Mouse (Mus musculus): ENCODE data around the gene Kansl2. TPM values are rescaled to one million over a fixed set of nuclear protein-coding genes. Genes with fewer than 3 reads are reported as not detected.

The Kansl2 gene
- polyA plus RNA-seq, 1 experiment from 2014 or later: 102 TPM

- H3K4me2 ChIP-seq: no peak overlapping the region
- no peak overlapping the region for H3K9ac ChIP-seq (replicated peaks)
- H3K27ac ChIP-seq (replicated peaks): no peak overlapping the region
- H3K36me3 ChIP-seq: no peaks in the 10 kb centered on the region
- H3K27me3 ChIP-seq (replicated peaks): no peaks in the 10 kb centered on the region
- H3K9me3 ChIP-seq (replicated peaks): no peaks in the 10 kb centered on the region
- no peak overlapping the region for H3K4me3 ChIP-seq (replicated peaks)
- H3K4me1 ChIP-seq: peaks cover 7% of the 10 kb centered on the region
- ATAC-seq (ENCODE audit: low FRiP score): no peak
- 73% methylated on average over 8 of the region's 8 CpGs for WGBS
Measured at GRCm38 (mm10) chr15:98512232-98512631, 21.8 kb downstream of the Kansl2 start.

DNA sequence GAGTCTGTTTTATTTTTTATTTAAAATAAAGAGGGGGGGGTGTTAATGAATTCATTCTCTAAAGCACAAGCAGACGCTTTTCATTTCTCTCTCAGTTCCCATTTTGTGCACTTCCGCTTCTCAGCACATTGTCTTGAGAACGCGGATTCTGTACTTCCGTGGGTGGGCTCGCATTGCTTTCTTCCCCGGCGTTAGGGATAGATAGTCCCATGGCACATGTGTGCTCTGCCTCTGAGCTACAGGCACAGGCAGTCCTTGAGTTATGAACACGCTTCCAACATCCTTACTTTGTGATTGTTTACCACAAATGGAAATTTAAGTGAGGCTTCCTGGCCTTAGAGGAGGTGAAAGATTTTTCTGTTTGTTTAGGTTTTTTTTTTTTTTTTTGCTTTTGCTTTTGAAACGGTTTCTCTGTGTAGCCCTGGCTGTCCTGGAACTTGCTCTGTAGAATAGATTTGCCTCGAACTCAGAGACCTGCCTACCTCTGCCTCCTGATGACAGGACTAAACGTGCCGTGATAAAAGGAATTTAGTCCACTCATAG lies 22.6 kb downstream of the Kansl2 start:
- H3K4me3 ChIP-seq (replicated peaks): no peak overlapping the region
- no peak overlapping the region for H3K9ac ChIP-seq (replicated peaks)
- no peaks in the 10 kb centered on the region for H3K27me3 ChIP-seq (replicated peaks)
- WGBS: 50% methylated on average over 13 of the region's 13 CpGs
- no peak overlapping the region for H3K27ac ChIP-seq (replicated peaks)
- H3K4me2 ChIP-seq: peak overlapping the region; percentile 55; the same call in 1 of the 2 replicates
- no peak for ATAC-seq (ENCODE audit: low FRiP score)
- no peaks in the 10 kb centered on the region for H3K9me3 ChIP-seq (replicated peaks)
- peaks cover 7% of the 10 kb centered on the region for H3K4me1 ChIP-seq
- H3K36me3 ChIP-seq: no peaks in the 10 kb centered on the region

DNA sequence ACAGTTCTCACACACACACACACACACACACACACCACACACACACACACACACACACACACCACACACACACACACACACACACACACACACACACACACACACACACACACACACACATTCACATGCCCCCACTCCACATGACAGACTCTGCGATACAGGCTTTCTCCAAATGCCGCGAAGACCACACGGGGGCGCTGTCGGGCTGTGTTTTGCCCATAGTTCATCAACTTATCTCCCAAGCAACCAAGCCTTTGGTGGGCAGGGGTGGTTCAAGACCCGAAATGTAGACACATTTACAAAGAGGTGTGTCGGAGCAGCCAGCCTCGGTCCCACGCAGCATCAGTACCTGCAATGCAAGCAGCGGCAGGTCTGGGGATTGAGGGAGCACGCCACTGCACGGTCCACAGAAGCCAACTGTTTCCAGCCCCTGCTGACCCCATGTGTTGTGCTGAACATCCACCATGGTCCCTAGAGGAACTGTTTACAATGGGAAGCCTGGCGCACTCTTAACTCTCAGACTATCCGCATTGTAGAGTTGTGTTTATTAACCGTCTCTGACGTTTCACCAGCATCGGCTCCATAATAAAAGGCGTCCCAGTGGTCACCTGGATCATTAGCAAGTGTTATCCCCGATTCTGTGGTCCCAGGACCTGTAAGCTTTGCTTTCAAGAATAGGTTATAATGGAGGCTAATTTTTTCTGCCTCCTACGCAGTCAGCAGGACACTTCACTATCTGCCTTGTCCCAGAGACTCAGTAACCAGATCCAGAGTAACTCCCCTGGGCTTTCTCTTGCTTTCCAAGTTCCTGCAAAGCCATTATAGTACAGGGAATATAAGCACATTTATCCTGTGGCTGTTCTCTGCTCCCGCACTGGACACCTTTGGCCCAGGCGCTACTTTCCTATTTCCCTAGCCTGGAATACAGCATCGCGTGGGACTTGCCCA lies 23.4 kb downstream of the Kansl2 start:
- no peak for ATAC-seq (ENCODE audit: low FRiP score)
- no peaks in the 10 kb centered on the region for H3K27me3 ChIP-seq (replicated peaks)
- no peaks in the 10 kb centered on the region for H3K9me3 ChIP-seq (replicated peaks)
- 29% methylated on average over 25 of the region's 25 CpGs for WGBS
- H3K4me1 ChIP-seq: peaks cover 7% of the 10 kb centered on the region
- H3K4me3 ChIP-seq (replicated peaks): peak overlapping the region; percentile 21
- H3K36me3 ChIP-seq: no peaks in the 10 kb centered on the region
- H3K4me2 ChIP-seq: peak overlapping the region; percentile 55
- no peak overlapping the region for H3K9ac ChIP-seq (replicated peaks)
- H3K27ac ChIP-seq (replicated peaks): no peak overlapping the region

- Histone ChIP-seq H3K9ac (replicated peaks) (no peak overlapping the region), H3K4me1 (peaks cover 9% of the 10 kb centered on the region), H3K27me3 (replicated peaks) (no peaks in the 10 kb centered on the region), H3K27ac (replicated peaks) (no peak overlapping the region), H3K4me2 (no peak overlapping the region), H3K36me3 (no peaks in the 10 kb centered on the region), H3K4me3 (replicated peaks) (no peak overlapping the region), H3K9me3 (replicated peaks) (no peaks in the 10 kb centered on the region)
- 58% methylated on average over 2 of the region's 2 CpGs for WGBS
- ATAC-seq (ENCODE audit: low FRiP score): no peak
Measured at GRCm38 (mm10) chr15:98509387-98509786, 24.7 kb downstream of the Kansl2 start.

DNA sequence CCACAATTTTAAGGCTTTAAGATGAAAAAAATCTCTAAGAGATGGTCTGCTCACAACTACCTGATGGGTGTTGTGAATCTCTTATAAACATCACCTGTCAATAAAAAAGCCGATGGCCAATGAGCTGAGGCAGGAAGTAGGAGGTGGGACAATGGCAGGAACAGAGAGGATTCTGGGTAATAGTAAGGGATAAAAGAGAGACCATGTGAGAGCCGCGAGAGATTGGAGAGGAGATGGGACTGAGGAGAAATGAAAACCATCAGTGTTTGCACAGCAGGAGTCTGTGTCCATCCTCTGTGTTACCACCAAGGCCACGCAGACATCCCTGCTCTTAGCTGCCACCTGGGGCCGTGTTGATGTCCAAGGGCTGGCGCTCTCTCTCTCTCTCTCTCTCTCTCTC lies 26.7 kb downstream of the Kansl2 start:
- no peaks in the 10 kb centered on the region for H3K36me3 ChIP-seq
- no peaks in the 10 kb centered on the region for H3K27me3 ChIP-seq (replicated peaks)
- no peak overlapping the region for H3K9ac ChIP-seq (replicated peaks)
- H3K4me2 ChIP-seq: no peak overlapping the region
- WGBS: 90% methylated on average over 6 of the region's 6 CpGs
- no peak overlapping the region for H3K27ac ChIP-seq (replicated peaks)
- no peak overlapping the region for H3K4me3 ChIP-seq (replicated peaks)
- H3K4me1 ChIP-seq: peaks cover 9% of the 10 kb centered on the region
- ATAC-seq (ENCODE audit: low FRiP score): no peak
- no peaks in the 10 kb centered on the region for H3K9me3 ChIP-seq (replicated peaks)

DNA sequence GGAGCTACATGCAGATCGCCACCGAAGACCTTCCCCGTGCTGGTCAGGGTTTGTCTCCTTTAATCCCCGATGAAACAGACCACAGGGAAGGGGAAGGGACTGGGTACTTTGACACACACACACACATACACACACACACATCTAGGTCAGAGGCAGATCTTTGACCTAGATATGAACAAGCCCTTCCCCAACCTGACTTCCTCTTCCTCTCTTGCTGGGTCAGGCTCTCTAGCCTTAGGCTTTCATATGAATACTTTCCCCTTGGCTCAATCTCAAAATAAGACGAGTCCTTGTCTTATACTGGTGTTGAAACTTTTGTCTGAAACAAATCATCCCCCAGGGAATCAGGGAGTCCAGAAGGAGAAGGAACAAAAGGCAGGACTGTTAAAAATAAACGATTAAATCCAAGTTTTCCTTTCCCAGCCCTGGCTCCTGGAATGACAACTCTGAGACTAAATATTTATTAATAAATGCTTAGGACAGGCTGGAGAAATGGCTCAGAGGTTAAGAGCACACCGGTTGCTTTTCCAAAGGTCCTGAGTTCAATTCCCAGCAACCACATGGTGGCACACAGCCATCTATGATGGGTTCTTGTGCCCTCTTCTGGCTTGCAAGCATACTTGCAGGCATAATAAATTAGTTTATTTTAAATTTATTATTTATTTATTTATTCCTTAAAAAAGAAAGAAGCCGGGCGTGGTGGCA lies 27.7 kb downstream of the Kansl2 start:
- Histone ChIP-seq H3K9me3 (replicated peaks) (no peaks in the 10 kb centered on the region), H3K27me3 (replicated peaks) (no peaks in the 10 kb centered on the region), H3K4me1 (peaks cover 9% of the 10 kb centered on the region), H3K9ac (replicated peaks) (no peak overlapping the region), H3K4me3 (replicated peaks) (no peak overlapping the region), H3K4me2 (no peak overlapping the region), H3K27ac (replicated peaks) (no peak overlapping the region), H3K36me3 (no peaks in the 10 kb centered on the region)
- 88% methylated on average over 9 of the region's 9 CpGs for WGBS
- no peak for ATAC-seq (ENCODE audit: low FRiP score)

GRCm38 (mm10) chr15:98504514-98504913 lies 29.6 kb downstream of the Kansl2 start:
- Histone ChIP-seq H3K27me3 (replicated peaks) (no peaks in the 10 kb centered on the region), H3K4me1 (peaks cover 2% of the 10 kb centered on the region), H3K36me3 (no peaks in the 10 kb centered on the region), H3K9me3 (replicated peaks) (no peaks in the 10 kb centered on the region), H3K4me2 (no peak overlapping the region; the same call in 1 of the 2 replicates), H3K4me3 (replicated peaks) (no peak overlapping the region), H3K27ac (replicated peaks) (no peak overlapping the region), H3K9ac (replicated peaks) (no peak overlapping the region)
- ATAC-seq (ENCODE audit: low FRiP score): no peak
- 10% methylated on average over 18 of the region's 18 CpGs for WGBS

DNA sequence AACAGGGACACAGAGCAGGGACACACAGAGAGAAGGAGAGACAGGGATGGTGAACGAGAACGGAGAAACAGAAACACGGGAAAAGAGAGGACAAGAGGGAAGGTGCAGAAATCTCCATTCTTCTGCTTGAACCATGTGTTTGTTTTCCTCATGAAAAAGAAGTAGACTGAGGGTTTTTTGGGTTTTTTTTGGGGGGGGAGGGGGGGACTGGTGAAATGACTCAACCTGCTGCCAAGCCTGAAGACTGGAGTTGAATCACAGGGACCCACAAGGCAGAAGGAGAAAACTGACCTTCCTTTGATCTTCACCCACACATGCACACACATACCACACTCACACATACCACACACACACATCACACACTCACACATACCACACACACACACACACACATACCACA lies 30.7 kb downstream of the Kansl2 start:
- no peak for ATAC-seq (ENCODE audit: low FRiP score)
- peaks cover 2% of the 10 kb centered on the region for H3K4me1 ChIP-seq
- no peaks in the 10 kb centered on the region for H3K27me3 ChIP-seq (replicated peaks)
- H3K36me3 ChIP-seq: no peaks in the 10 kb centered on the region
- H3K9me3 ChIP-seq (replicated peaks): no peaks in the 10 kb centered on the region
- no peak overlapping the region for H3K9ac ChIP-seq (replicated peaks)
- no peak overlapping the region for H3K4me3 ChIP-seq (replicated peaks)
- H3K27ac ChIP-seq (replicated peaks): no peak overlapping the region
- WGBS: 88% methylated on average over 3 of the region's 3 CpGs
- H3K4me2 ChIP-seq: no peak overlapping the region

GRCm38 (mm10) chr15:98497631-98498030 lies 36.4 kb downstream of the Kansl2 start:
- no peaks in the 10 kb centered on the region for H3K27me3 ChIP-seq (replicated peaks)
- H3K9me3 ChIP-seq (replicated peaks): no peaks in the 10 kb centered on the region
- H3K4me3 ChIP-seq (replicated peaks): no peak overlapping the region
- ATAC-seq (ENCODE audit: low FRiP score): no peak
- no peaks in the 10 kb centered on the region for H3K4me1 ChIP-seq
- no peak overlapping the region for H3K4me2 ChIP-seq
- H3K27ac ChIP-seq (replicated peaks): no peak overlapping the region
- H3K9ac ChIP-seq (replicated peaks): no peak overlapping the region
- 92% methylated on average over 17 of the region's 17 CpGs for WGBS
- H3K36me3 ChIP-seq: no peaks in the 10 kb centered on the region

DNA sequence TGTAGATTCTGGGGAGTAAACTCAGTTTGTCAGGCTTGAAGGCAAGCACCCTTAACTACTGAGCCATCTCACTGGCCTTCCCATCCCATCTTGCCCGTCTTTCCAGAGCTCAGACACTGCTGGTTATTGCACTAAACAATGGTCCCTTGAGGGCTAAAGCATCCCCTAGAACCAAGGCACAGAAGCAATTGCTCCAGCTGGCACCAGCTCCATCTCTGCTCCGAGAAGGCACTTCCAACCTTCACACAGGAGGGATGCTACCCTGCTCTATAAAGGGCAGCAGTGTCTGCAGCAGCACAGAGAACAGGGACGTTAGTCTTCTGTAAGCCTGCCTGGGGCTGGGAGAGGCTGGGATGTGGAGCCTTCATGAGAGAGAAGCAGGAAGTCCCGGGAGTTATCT lies 42.0 kb downstream of the Kansl2 start, which contains the start of gene Olfr279:
TSS of gene Olfr279 (plus strand) at position 301 of the 400 bp plus-strand sequence.
- Histone ChIP-seq H3K9ac (replicated peaks) (no peak within 1 kb of the TSS), H3K4me3 (replicated peaks) (no peak within 1 kb of the TSS), H3K27ac (replicated peaks) (no peak within 1 kb of the TSS), H3K36me3 (no peaks in the 10 kb centered on the region), H3K27me3 (replicated peaks) (no peaks in the 10 kb centered on the region), H3K4me1 (no peaks in the 10 kb centered on the region), H3K4me2 (no peak within 1 kb of the TSS), H3K9me3 (replicated peaks) (no peaks in the 10 kb centered on the region)
- ATAC-seq (ENCODE audit: low FRiP score): no peak
- WGBS: 58% methylated on average over 4 of the region's 4 CpGs

GRCm38 (mm10) chr15:98491332-98491731 lies 42.7 kb downstream of the Kansl2 start:
- Histone ChIP-seq H3K27ac (replicated peaks) (no peak overlapping the region), H3K4me3 (replicated peaks) (no peak overlapping the region), H3K36me3 (no peaks in the 10 kb centered on the region), H3K4me1 (no peaks in the 10 kb centered on the region), H3K9ac (replicated peaks) (no peak overlapping the region), H3K4me2 (no peak overlapping the region), H3K9me3 (replicated peaks) (no peaks in the 10 kb centered on the region), H3K27me3 (replicated peaks) (no peaks in the 10 kb centered on the region)
- WGBS: 87% methylated on average over 2 of the region's 2 CpGs
- ATAC-seq (ENCODE audit: low FRiP score): no peak

All from neural tube, embryonic 15.5 days (tissue).